Mouse (Mus musculus) heart, embryonic 13.5 days (tissue): ENCODE results near the gene Stk17b. TPM values are rescaled to one million over a fixed set of nuclear protein-coding genes. Genes with fewer than 3 reads are reported as not detected.

Source experiments
- ATAC-seq: fragments of 200-750 bp; cut with Nextera tagmentation; 2 replicates; pipeline ENCODE4 v1.8.0; 2017; ENCODE audit warnings: moderate TSS enrichment; ENCODE audit not compliant: insufficient number of reproducible peaks, low FRiP score, low TSS enrichment; ENCODE audit errors: extremely low read depth
- H3K27ac ChIP-seq: fragments of 300-500 bp; sonication (generic); replicated peaks from 2 replicates; pipeline ENCODE4 v1.5.1; 2015; ENCODE audit warnings: moderate library complexity, mild to moderate bottlenecking, inconsistent platforms
- H3K27me3 ChIP-seq: fragments of 300-500 bp; sonication (generic); replicated peaks from 2 replicates; pipeline ENCODE4 v1.6.1; 2015; ENCODE audit warnings: mild to moderate bottlenecking, inconsistent platforms
- H3K36me3 ChIP-seq: fragments of 300-500 bp; sonication (generic); 2 replicates; pipeline ENCODE4 v1.6.1; 2015; ENCODE audit warnings: mild to moderate bottlenecking, inconsistent platforms
- H3K4me1 ChIP-seq: fragments of 300-500 bp; sonication (generic); 2 replicates; pipeline ENCODE4 v1.6.1; 2015; ENCODE audit warnings: inconsistent platforms
- H3K4me2 ChIP-seq: fragments of 300-500 bp; sonication (generic); 2 replicates; pipeline ENCODE4 v1.6.1; 2015; ENCODE audit warnings: inconsistent platforms, mild to moderate bottlenecking, moderate library complexity
- H3K4me3 ChIP-seq: fragments of 300-500 bp; sonication (generic); 2 replicates; pipeline ENCODE4 v1.5.1; 2015; ENCODE audit warnings: moderate library complexity, mild to moderate bottlenecking, inconsistent platforms
- H3K9ac ChIP-seq: fragments of 300-500 bp; sonication (generic); 2 replicates; pipeline ENCODE4 v1.6.1; 2015; ENCODE audit warnings: inconsistent platforms, mild to moderate bottlenecking, moderate library complexity
- H3K9me3 ChIP-seq: fragments of 300-500 bp; sonication (generic); 2 replicates; pipeline ENCODE4 v1.6.1; 2016; ENCODE audit warnings: inconsistent platforms
- WGBS: fragments of 180-500 bp; shearing (Covaris S2); methylation state at CpG from one replicate; pipeline ENCODE4 v1.1.7; 2015; ENCODE audit warnings: mixed read lengths; 5-methylcytosine and 5-hydroxymethylcytosine counted together
- polyA plus RNA-seq: library from polyadenylated mRNA; unstranded; fragments of >200 nt; fragmentation: Nextera tagmentation; extraction: Ambion mirVana; gene quantifications from 2 replicates; pipeline ENCODE4 v1.2.1, GENCODE M21; 2015

The Stk17b gene
- polyA plus RNA-seq = 14.4 and 15.5 TPM in 2 replicates

- H3K27ac ChIP-seq = peak within 1 kb of the TSS; percentile 94
- WGBS = under 1% methylated on average over 69 of the region's 81 CpGs
Observed at GRCm38 (mm10) chr1:53784721-53785418, at the start of gene Stk17b. Gene Stk17b (minus strand): TSS chr1:53785224.

GRCm38 (mm10) chr1:53830286-53830685, 45.3 kb upstream of the Stk17b start:
- H3K27ac ChIP-seq = no peak overlapping the region
- H3K27me3 ChIP-seq = no peaks in the 10 kb centered on the region
- no peak overlapping the region for H3K9ac ChIP-seq
- no peak overlapping the region for H3K4me3 ChIP-seq
- WGBS = 89% methylated on average over 5 of the region's 5 CpGs
- no peak overlapping the region for H3K4me2 ChIP-seq
- H3K36me3 ChIP-seq = peaks cover 31% of the 10 kb centered on the region
- ATAC-seq = no peak
- no peaks in the 10 kb centered on the region for H3K9me3 ChIP-seq
- H3K4me1 ChIP-seq = no peaks in the 10 kb centered on the region

More at GRCm38 (mm10) chr1:53784721-53785418, at the start of gene Stk17b:
- peak; percentile 96 for ATAC-seq
- no peaks in the 10 kb centered on the region for H3K27me3 ChIP-seq
- H3K36me3 ChIP-seq = no peaks in the 10 kb centered on the region
- H3K9me3 ChIP-seq = no peaks in the 10 kb centered on the region
- H3K9ac ChIP-seq = peak within 1 kb of the TSS; percentile 95
- peak within 1 kb of the TSS; percentile 94 for H3K4me3 ChIP-seq
- H3K4me2 ChIP-seq = peak within 1 kb of the TSS; percentile 83
- peaks cover 5% of the 10 kb centered on the region for H3K4me1 ChIP-seq

- Histone ChIP-seq H3K4me2 (no peak overlapping the region), H3K4me3 (no peak overlapping the region), H3K9ac (no peak overlapping the region), H3K9me3 (no peaks in the 10 kb centered on the region), H3K4me1 (peaks cover 9% of the 10 kb centered on the region), H3K36me3 (peaks cover 31% of the 10 kb centered on the region), H3K27ac (no peak overlapping the region), H3K27me3 (no peaks in the 10 kb centered on the region)
- 76% methylated on average over 9 of the region's 9 CpGs for WGBS
- ATAC-seq = no peak
Observed at GRCm38 (mm10) chr1:53829089-53829488, 44.1 kb upstream of the Stk17b start.

- ATAC-seq = no peak
- Histone ChIP-seq H3K27ac (0 out of 2 replicates have a peak overlapping the region, but pooled peaks have one; percentile 28), H3K4me3 (no peak overlapping the region), H3K27me3 (no peaks in the 10 kb centered on the region), H3K4me1 (peaks cover 24% of the 10 kb centered on the region), H3K9ac (no peak overlapping the region), H3K9me3 (no peaks in the 10 kb centered on the region), H3K4me2 (no peak overlapping the region), H3K36me3 (peaks cover 7% of the 10 kb centered on the region)
- WGBS = 66% methylated on average over 9 of the region's 9 CpGs
Observed at GRCm38 (mm10) chr1:53824446-53825337, 39.7 kb upstream of the Stk17b start.

- Histone ChIP-seq H3K27ac (peak overlapping the region; percentile 28; the same call in 1 of the 2 replicates), H3K9ac (peak overlapping the region; percentile 50), H3K4me1 (peaks cover 24% of the 10 kb centered on the region), H3K27me3 (no peaks in the 10 kb centered on the region), H3K9me3 (no peaks in the 10 kb centered on the region), H3K4me2 (peak overlapping the region; percentile 61), H3K4me3 (peak overlapping the region; percentile 29), H3K36me3 (peaks cover 6% of the 10 kb centered on the region; the same call in 1 of the 2 replicates)
- WGBS = 9% methylated on average over 10 of the region's 10 CpGs
- ATAC-seq = no peak
Observed at GRCm38 (mm10) chr1:53823687-53824445, 38.8 kb upstream of the Stk17b start.

- Histone ChIP-seq H3K9me3 (no peaks in the 10 kb centered on the region), H3K36me3 (peaks cover 3% of the 10 kb centered on the region; the same call in 1 of the 2 replicates), H3K27ac (no peak overlapping the region), H3K9ac (no peak overlapping the region), H3K4me2 (no peak overlapping the region), H3K4me1 (peaks cover 24% of the 10 kb centered on the region), H3K27me3 (no peaks in the 10 kb centered on the region), H3K4me3 (no peak overlapping the region)
- ATAC-seq = no peak
Observed at GRCm38 (mm10) chr1:53821983-53822382, 37.0 kb upstream of the Stk17b start.

GRCm38 (mm10) chr1:53820041-53820632, 35.1 kb upstream of the Stk17b start:
- 72% methylated on average over 5 of the region's 5 CpGs for WGBS
- no peak overlapping the region for H3K9ac ChIP-seq
- H3K4me3 ChIP-seq = no peak overlapping the region
- no peaks in the 10 kb centered on the region for H3K9me3 ChIP-seq
- H3K36me3 ChIP-seq = no peaks in the 10 kb centered on the region; the same call in 1 of the 2 replicates
- H3K4me2 ChIP-seq = no peak overlapping the region
- peaks cover 24% of the 10 kb centered on the region for H3K4me1 ChIP-seq
- no peak overlapping the region for H3K27ac ChIP-seq
- ATAC-seq = no peak
- no peaks in the 10 kb centered on the region for H3K27me3 ChIP-seq

GRCm38 (mm10) chr1:53818072-53818862, 33.2 kb upstream of the Stk17b start:
- Histone ChIP-seq H3K27me3 (no peaks in the 10 kb centered on the region), H3K9ac (no peak overlapping the region), H3K4me1 (peaks cover 7% of the 10 kb centered on the region), H3K9me3 (no peaks in the 10 kb centered on the region), H3K27ac (no peak overlapping the region), H3K36me3 (peaks cover under 1% of the 10 kb centered on the region), H3K4me2 (no peak overlapping the region), H3K4me3 (no peak overlapping the region)
- no peak for ATAC-seq
- 46% methylated on average over 3 of the region's 3 CpGs for WGBS

GRCm38 (mm10) chr1:53816353-53816752, 31.3 kb upstream of the Stk17b start:
- Histone ChIP-seq H3K4me1 (no peaks in the 10 kb centered on the region), H3K36me3 (peaks cover 10% of the 10 kb centered on the region), H3K4me3 (no peak overlapping the region), H3K27ac (no peak overlapping the region), H3K9me3 (no peaks in the 10 kb centered on the region), H3K4me2 (no peak overlapping the region), H3K9ac (no peak overlapping the region), H3K27me3 (no peaks in the 10 kb centered on the region)
- no peak for ATAC-seq
- WGBS = 71% methylated on average over 2 of the region's 2 CpGs

GRCm38 (mm10) chr1:53814077-53814705, 29.2 kb upstream of the Stk17b start:
- Histone ChIP-seq H3K4me3 (no peak overlapping the region), H3K9ac (no peak overlapping the region), H3K4me1 (no peaks in the 10 kb centered on the region), H3K4me2 (no peak overlapping the region), H3K27me3 (no peaks in the 10 kb centered on the region), H3K27ac (no peak overlapping the region), H3K9me3 (no peaks in the 10 kb centered on the region), H3K36me3 (peaks cover 10% of the 10 kb centered on the region)
- WGBS = 63% methylated on average over 2 of the region's 2 CpGs
- no peak for ATAC-seq
